Comparison of ENCODE assay signal across 8 mouse cellular contexts in genomic region chr1:172309699-172310398, GRCm38 (mm10). TPM values are rescaled to one million over a fixed set of nuclear protein-coding genes. Genes with fewer than 3 reads are reported as not detected.
DNase-seq lines count a peak whose midpoint lies in the region; ATAC-seq lines count a peak whose summit lies in the region.

No protein-coding gene starts in this region.

- 1% methylated on average over 14 of the region's 14 CpGs for WGBS in hindbrain, embryonic 14.5 days

- H3K4me1 ChIP-seq in hindbrain, embryonic 14.5 days (replicated peaks; ENCODE audit: control insufficient read depth, insufficient read depth, low read length) = peaks cover 44% of the 10 kb centered on the region; the same call in 1 of the 2 replicates

- peak overlapping the region; percentile 11; the same call in 1 of the 2 replicates for H3K4me3 ChIP-seq in hindbrain, embryonic 14.5 days (replicated peaks; ENCODE audit: low read length)

- H3K4me2 ChIP-seq in hindbrain, embryonic 14.5 days (replicated peaks) = peak overlapping the region; percentile 58

- peak; percentile 75 for ATAC-seq in hindbrain, embryonic 14.5 days (ENCODE audit: low FRiP score)

- H3K9me3 ChIP-seq in hindbrain, embryonic 14.5 days (ENCODE audit: control insufficient read depth, low read length) = no peaks in the 10 kb centered on the region

- peak; percentile 90 for DNase-seq in T-cell, adult 2 months (ENCODE audit: low spot score)
- peak; percentile 94 to 95 for DNase-seq in cerebellum, postnatal 25 days
- DNase-seq in frontal cortex, postnatal 25 days (ENCODE audit: low spot score in 2 of 2) = peak; percentile 92 to 93
- peak; percentile 97 for DNase-seq in hindbrain, embryonic 14.5 days (ENCODE audit: low spot score)
- DNase-seq in layer of hippocampus, postnatal 25 days (ENCODE audit: extremely low spot score in 1 of 2, low spot score in 1 of 2) = peak; percentile 85 to 97
- peak; percentile 95 for DNase-seq in lung, postnatal 14 days
- peak; percentile 91 for DNase-seq in retina, adult 2 months (ENCODE audit: low read depth, low spot score)
- DNase-seq in thymus, postnatal 25 days = peak; percentile 90

- no peaks in the 10 kb centered on the region for H3K27me3 ChIP-seq in hindbrain, embryonic 14.5 days (ENCODE audit: control insufficient read depth, insufficient read depth, low read length)

- H3K36me3 ChIP-seq in hindbrain, embryonic 14.5 days (replicated peaks; ENCODE audit: control insufficient read depth, insufficient read depth) = no peaks in the 10 kb centered on the region

- peak overlapping the region; percentile 72 for H3K27ac ChIP-seq in hindbrain, embryonic 14.5 days

- H3K9ac ChIP-seq in hindbrain, embryonic 14.5 days = peak overlapping the region; percentile 38; the same call in 1 of the 2 replicates

RNA-seq across cellular contexts. Expression of gene Atp1a2, which starts 12.0 kb away (rescaled TPM):
- polyA plus RNA-seq in hindbrain, embryonic 14.5 days (2014; fragmentation: Nextera tagmentation; extraction: Ambion mirVana) = 27.9 and 29.5 TPM in 2 replicates
- 100 to 1,000 TPM; 592 to 599 TPM for total RNA-seq in layer of hippocampus, postnatal 25 days (2021)

RNA-seq across cellular contexts. Expression of gene Kcnj9, which starts 19.3 kb away (rescaled TPM):
- 1.7 and 2.1 TPM in 2 replicates for polyA plus RNA-seq in hindbrain, embryonic 14.5 days (2014; fragmentation: Nextera tagmentation; extraction: Ambion mirVana)
- 10 to 100 TPM; 59.0 to 68.9 TPM for total RNA-seq in layer of hippocampus, postnatal 25 days (2021)

RNA-seq across cellular contexts. Expression of gene Kcnj10, which starts 31.2 kb away (rescaled TPM):
- polyA plus RNA-seq in hindbrain, embryonic 14.5 days (2014; fragmentation: Nextera tagmentation; extraction: Ambion mirVana) = 2.8 and 3.5 TPM in 2 replicates
- total RNA-seq in layer of hippocampus, postnatal 25 days (2021) = 10 to 100 TPM; 84.0 to 88.1 TPM

RNA-seq across cellular contexts. Expression of gene Igsf8, which starts 48.4 kb away (rescaled TPM):
- 64.7 and 69.0 TPM in 2 replicates for polyA plus RNA-seq in hindbrain, embryonic 14.5 days (2014; fragmentation: Nextera tagmentation; extraction: Ambion mirVana)
- 100 to 1,000 TPM; 253 to 278 TPM for total RNA-seq in layer of hippocampus, postnatal 25 days (2021)

RNA-seq across cellular contexts. Expression of gene Atp1a4, which starts 51.6 kb away (rescaled TPM):
- 0.15 TPM in 1 of 2 replicates, not detected in the other for polyA plus RNA-seq in hindbrain, embryonic 14.5 days (2014; fragmentation: Nextera tagmentation; extraction: Ambion mirVana)
- total RNA-seq in layer of hippocampus, postnatal 25 days (2021) = not detected

Comparison
In these comparisons a context has a peak if more than half of its experiments do, and no peak if none do; other contexts are left out.
1. Peak in every context shown above with its lines: DNase-seq, ATAC-seq, H3K4me3 ChIP-seq and H3K27ac ChIP-seq.